Mouse (Mus musculus): Measurements from ENCODE around the gene Plch1. TPM values are rescaled to one million over a fixed set of nuclear protein-coding genes. Genes with fewer than 3 reads are reported as not detected.

Gene Plch1
- polyA plus RNA-seq (2015; fragmentation: Nextera tagmentation; extraction: Ambion mirVana) = 0.09 and 0.10 TPM in 2 replicates

- Histone ChIP-seq H3K27ac (no peak within 1 kb of the TSS), H3K4me1 (replicated peaks) (no peaks in the 10 kb centered on the region; the same call in 1 of the 2 replicates), H3K4me3 (replicated peaks) (peak within 1 kb of the TSS; percentile 55), H3K9ac (peak within 1 kb of the TSS; percentile 36; the same call in 1 of the 2 replicates), H3K9me3 (replicated peaks) (no peaks in the 10 kb centered on the region), H3K4me2 (peak within 1 kb of the TSS; percentile 77), H3K27me3 (peaks cover 30% of the 10 kb centered on the region), H3K36me3 (no peaks in the 10 kb centered on the region)
- DNase-seq = no peak
- under 1% methylated on average over 12 of the region's 12 CpGs for WGBS (ENCODE audit: insufficient replicate concordance)
- 0 out of 2 replicates have a peak, but pooled peaks have one; percentile 26 for ATAC-seq (ENCODE audit: low read depth)
These were observed at the start of gene Plch1 for GRCm38 (mm10) chr3:63899309-63899695. TSS of gene Plch1 (minus strand) at chr3:63899472.

GRCm38 (mm10) chr3:63941204-63941850, 42.1 kb upstream of the Plch1 start:
- H3K4me1 ChIP-seq (replicated peaks) = no peaks in the 10 kb centered on the region
- peaks cover 9% of the 10 kb centered on the region for H3K36me3 ChIP-seq
- no peak for ATAC-seq (ENCODE audit: low read depth)
- no peak overlapping the region for H3K4me3 ChIP-seq (replicated peaks)
- no peak overlapping the region for H3K27ac ChIP-seq
- 70% methylated on average over 2 of the region's 2 CpGs for WGBS (ENCODE audit: insufficient replicate concordance)
- no peak overlapping the region for H3K4me2 ChIP-seq
- DNase-seq = no peak
- H3K27me3 ChIP-seq = no peaks in the 10 kb centered on the region
- H3K9me3 ChIP-seq (replicated peaks) = no peaks in the 10 kb centered on the region
- no peak overlapping the region for H3K9ac ChIP-seq

DNA sequence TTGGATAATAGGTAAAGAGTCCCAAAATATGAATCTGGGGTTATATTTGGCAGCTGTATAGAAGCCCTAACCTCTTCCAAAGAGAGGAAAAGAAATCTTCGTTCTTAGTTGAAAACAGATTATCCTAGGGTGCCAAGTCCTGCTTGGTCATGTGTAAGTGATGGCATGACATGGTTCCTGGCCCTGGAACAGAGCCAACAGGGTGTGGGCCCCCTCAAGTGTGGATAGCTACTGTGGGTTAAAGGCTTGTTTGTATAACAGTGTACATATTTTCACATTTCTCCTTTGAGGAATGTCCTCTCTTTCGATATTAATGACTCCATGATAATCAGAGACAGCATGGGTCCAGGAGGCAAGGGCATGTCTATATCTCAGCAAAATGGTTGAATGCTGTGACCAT, 39.7 kb upstream of the Plch1 start:
- ATAC-seq (ENCODE audit: low read depth) = no peak
- H3K4me1 ChIP-seq (replicated peaks) = no peaks in the 10 kb centered on the region

GRCm38 (mm10) chr3:63928878-63929859, 29.9 kb upstream of the Plch1 start, which contains the start of gene E130311K13Rik:
TSS of gene E130311K13Rik (minus strand) at chr3:63929472.
- Histone ChIP-seq H3K36me3 (no peaks in the 10 kb centered on the region), H3K27me3 (no peaks in the 10 kb centered on the region), H3K4me2 (peak within 1 kb of the TSS; percentile 87), H3K4me3 (replicated peaks) (peak within 1 kb of the TSS; percentile 72), H3K9me3 (replicated peaks) (no peaks in the 10 kb centered on the region), H3K4me1 (replicated peaks) (peaks cover 3% of the 10 kb centered on the region; the same call in 1 of the 2 replicates), H3K9ac (peak within 1 kb of the TSS; percentile 83), H3K27ac (0 out of 2 replicates have a peak within 1 kb of the TSS, but pooled peaks have one; percentile 50)
- DNase-seq (peak; percentile 75), ATAC-seq (ENCODE audit: low read depth) (peak; percentile 93)
- WGBS (ENCODE audit: insufficient replicate concordance) = 5% methylated on average over 48 of the region's 48 CpGs

More for the DNA sequence above, 39.7 kb upstream of the Plch1 start:
- Histone ChIP-seq H3K9me3 (replicated peaks) (no peaks in the 10 kb centered on the region), H3K4me3 (replicated peaks) (no peak overlapping the region), H3K27me3 (no peaks in the 10 kb centered on the region), H3K4me2 (no peak overlapping the region), H3K27ac (no peak overlapping the region), H3K9ac (no peak overlapping the region), H3K36me3 (peaks cover 9% of the 10 kb centered on the region)
- WGBS (ENCODE audit: insufficient replicate concordance) = 78% methylated on average over 2 of the region's 2 CpGs
- DNase-seq = no peak

GRCm38 (mm10) chr3:63919634-63920033, 20.4 kb upstream of the Plch1 start:
- Histone ChIP-seq H3K9me3 (replicated peaks) (no peaks in the 10 kb centered on the region), H3K4me1 (replicated peaks) (no peaks in the 10 kb centered on the region), H3K36me3 (no peaks in the 10 kb centered on the region), H3K4me2 (no peak overlapping the region), H3K9ac (no peak overlapping the region), H3K27me3 (no peaks in the 10 kb centered on the region), H3K27ac (no peak overlapping the region), H3K4me3 (replicated peaks) (no peak overlapping the region)
- WGBS (ENCODE audit: insufficient replicate concordance) = 48% methylated on average over 3 of the region's 3 CpGs
- DNase-seq = no peak
- no peak for ATAC-seq (ENCODE audit: low read depth)

- peaks cover 2% of the 10 kb centered on the region for H3K27me3 ChIP-seq
- DNase-seq (no peak), ATAC-seq (ENCODE audit: low read depth) (no peak)
- H3K9me3 ChIP-seq (replicated peaks) = no peaks in the 10 kb centered on the region
- peaks cover 2% of the 10 kb centered on the region; the same call in 1 of the 2 replicates for H3K4me1 ChIP-seq (replicated peaks)
- H3K4me3 ChIP-seq (replicated peaks) = no peak overlapping the region
- no peaks in the 10 kb centered on the region for H3K36me3 ChIP-seq
- no peak overlapping the region for H3K4me2 ChIP-seq
- H3K9ac ChIP-seq = no peak overlapping the region
- 68% methylated on average over 4 of the region's 4 CpGs for WGBS (ENCODE audit: insufficient replicate concordance)
- no peak overlapping the region for H3K27ac ChIP-seq
These were observed 11.0 kb upstream of the Plch1 start for GRCm38 (mm10) chr3:63910301-63910700.

- WGBS (ENCODE audit: insufficient replicate concordance) = 2% methylated on average over 18 of the region's 18 CpGs
- H3K4me2 ChIP-seq = peak overlapping the region; percentile 50
- ATAC-seq (ENCODE audit: low read depth) (no peak), DNase-seq (no peak)
- peak overlapping the region; percentile 21; the same call in 1 of the 2 replicates for H3K4me3 ChIP-seq (replicated peaks)
- no peaks in the 10 kb centered on the region for H3K36me3 ChIP-seq
- H3K4me1 ChIP-seq (replicated peaks) = peaks cover 3% of the 10 kb centered on the region; the same call in 1 of the 2 replicates
- no peak overlapping the region for H3K27ac ChIP-seq
- H3K9ac ChIP-seq = no peak overlapping the region
- no peaks in the 10 kb centered on the region for H3K9me3 ChIP-seq (replicated peaks)
- peaks cover 13% of the 10 kb centered on the region for H3K27me3 ChIP-seq
These were observed 6.0 kb upstream of the Plch1 start for GRCm38 (mm10) chr3:63905241-63905640.

GRCm38 (mm10) chr3:63904157-63904556, 4.9 kb upstream of the Plch1 start:
- no peaks in the 10 kb centered on the region for H3K36me3 ChIP-seq
- no peak overlapping the region for H3K4me2 ChIP-seq
- peaks cover 24% of the 10 kb centered on the region for H3K27me3 ChIP-seq
- 74% methylated on average over 2 of the region's 2 CpGs for WGBS (ENCODE audit: insufficient replicate concordance)
- peaks cover 3% of the 10 kb centered on the region; the same call in 1 of the 2 replicates for H3K4me1 ChIP-seq (replicated peaks)
- ATAC-seq (ENCODE audit: low read depth) (no peak), DNase-seq (no peak)
- no peak overlapping the region for H3K9ac ChIP-seq
- no peaks in the 10 kb centered on the region for H3K9me3 ChIP-seq (replicated peaks)
- no peak overlapping the region for H3K27ac ChIP-seq
- H3K4me3 ChIP-seq (replicated peaks) = no peak overlapping the region

DNA sequence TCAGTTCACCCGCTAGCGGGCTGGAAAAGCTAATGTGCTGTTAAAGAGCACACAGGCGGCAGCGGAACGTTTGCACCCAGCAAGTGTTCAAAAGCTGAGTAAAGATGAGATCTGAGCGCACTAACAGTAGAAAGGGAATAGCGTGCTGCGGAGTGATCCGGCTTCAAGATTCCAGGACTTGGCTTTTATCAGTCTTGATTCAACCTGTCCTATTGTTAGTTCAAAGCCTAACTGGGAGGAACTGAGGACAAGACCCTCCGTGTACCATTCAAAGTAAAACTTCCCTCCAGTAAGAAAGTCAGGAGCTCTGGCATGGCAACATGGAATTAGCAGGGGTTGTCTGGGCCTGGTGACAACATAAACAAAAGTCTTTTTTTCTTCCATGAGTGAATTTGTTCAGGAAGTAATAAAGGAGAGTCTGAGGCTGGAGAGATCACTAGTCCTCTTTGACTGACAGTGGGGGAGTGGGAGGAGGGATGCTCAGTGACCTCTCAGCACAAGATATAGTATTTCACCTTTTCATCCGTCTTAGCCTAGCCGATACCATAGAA, 824 bp upstream of the Plch1 start:
- H3K4me3 ChIP-seq (replicated peaks) = peak overlapping the region; percentile 55
- H3K27ac ChIP-seq = no peak overlapping the region
- 8% methylated on average over 12 of the region's 12 CpGs for WGBS (ENCODE audit: insufficient replicate concordance)
- H3K4me2 ChIP-seq = peak overlapping the region; percentile 77
- ATAC-seq (ENCODE audit: low read depth) (no peak), DNase-seq (no peak)
- no peaks in the 10 kb centered on the region; the same call in 1 of the 2 replicates for H3K4me1 ChIP-seq (replicated peaks)
- no peaks in the 10 kb centered on the region for H3K36me3 ChIP-seq
- peaks cover 34% of the 10 kb centered on the region for H3K27me3 ChIP-seq
- no peak overlapping the region for H3K9ac ChIP-seq
- no peaks in the 10 kb centered on the region for H3K9me3 ChIP-seq (replicated peaks)

- H3K4me2 ChIP-seq = peak overlapping the region; percentile 77
- peak; percentile 36 for ATAC-seq (ENCODE audit: low read depth)
- peak overlapping the region; percentile 36; the same call in 1 of the 2 replicates for H3K9ac ChIP-seq
- H3K27me3 ChIP-seq = peaks cover 28% of the 10 kb centered on the region
- H3K4me1 ChIP-seq (replicated peaks) = no peaks in the 10 kb centered on the region; the same call in 1 of the 2 replicates
- no peaks in the 10 kb centered on the region for H3K9me3 ChIP-seq (replicated peaks)
- H3K36me3 ChIP-seq = no peaks in the 10 kb centered on the region
- DNase-seq = peak; percentile 4
- WGBS (ENCODE audit: insufficient replicate concordance) = under 1% methylated on average over 41 of the region's 41 CpGs
- peak overlapping the region; percentile 55 for H3K4me3 ChIP-seq (replicated peaks)
- H3K27ac ChIP-seq = no peak overlapping the region
These were observed 527 bp downstream of the Plch1 start for GRCm38 (mm10) chr3:63898581-63899308.
